Mouse (Mus musculus): Measurements from ENCODE around the gene Optc. TPM values are rescaled to one million over a fixed set of nuclear protein-coding genes. Genes with fewer than 3 reads are reported as not detected.

Optc gene
- polyA plus RNA-seq, 1 experiment from 2014 or later, result 3.4 TPM

- 93% methylated on average over 5 of the region's 5 CpGs for WGBS
- no peaks in the 10 kb centered on the region for H3K27me3 ChIP-seq (replicated peaks; ENCODE audit: control insufficient read depth, insufficient read depth, low read length)
- H3K36me3 ChIP-seq (ENCODE audit: control insufficient read depth, insufficient read depth, low read length), result no peaks in the 10 kb centered on the region
- H3K4me3 ChIP-seq (ENCODE audit: low read depth, low read length), result no peak overlapping the region
- no peak for ATAC-seq
- no peak overlapping the region for H3K9ac ChIP-seq (ENCODE audit: low read length)
- no peak overlapping the region for H3K4me2 ChIP-seq (ENCODE audit: low read length)
- H3K4me1 ChIP-seq (ENCODE audit: control insufficient read depth, insufficient read depth, low read length), result peaks cover 16% of the 10 kb centered on the region
- H3K9me3 ChIP-seq (replicated peaks; ENCODE audit: control insufficient read depth, low read length), result no peaks in the 10 kb centered on the region
- no peak for DNase-seq (ENCODE audit: low spot score)
- no peak overlapping the region for H3K27ac ChIP-seq (ENCODE audit: low read depth, low read length)
Measured at GRCm38 (mm10) chr1:133923071-133923470, 15.3 kb upstream of the Optc start.

- no peak within 1 kb of the TSS for H3K4me3 ChIP-seq (ENCODE audit: low read depth, low read length)
- no peaks in the 10 kb centered on the region for H3K9me3 ChIP-seq (replicated peaks; ENCODE audit: control insufficient read depth, low read length)
- H3K27ac ChIP-seq (ENCODE audit: low read depth, low read length), result peak within 1 kb of the TSS; percentile 46; the same call in 1 of the 2 replicates
- no peaks in the 10 kb centered on the region for H3K27me3 ChIP-seq (replicated peaks; ENCODE audit: control insufficient read depth, insufficient read depth, low read length)
- 5% methylated on average over 8 of the region's 8 CpGs for WGBS
- DNase-seq (ENCODE audit: low spot score), result peak; percentile 53
- 0 out of 2 replicates have a peak, but pooled peaks have one; percentile 27 for ATAC-seq
- H3K4me1 ChIP-seq (ENCODE audit: control insufficient read depth, insufficient read depth, low read length), result peaks cover 24% of the 10 kb centered on the region
- no peak within 1 kb of the TSS for H3K9ac ChIP-seq (ENCODE audit: low read length)
- H3K4me2 ChIP-seq (ENCODE audit: low read length), result peak within 1 kb of the TSS; percentile 16; the same call in 1 of the 2 replicates
- no peaks in the 10 kb centered on the region for H3K36me3 ChIP-seq (ENCODE audit: control insufficient read depth, insufficient read depth, low read length)
Measured at GRCm38 (mm10) chr1:133921304-133921751, 13.5 kb upstream of the Optc start, which contains the start of gene Prelp. TSS of gene Prelp (minus strand) at chr1:133921414.

DNA sequence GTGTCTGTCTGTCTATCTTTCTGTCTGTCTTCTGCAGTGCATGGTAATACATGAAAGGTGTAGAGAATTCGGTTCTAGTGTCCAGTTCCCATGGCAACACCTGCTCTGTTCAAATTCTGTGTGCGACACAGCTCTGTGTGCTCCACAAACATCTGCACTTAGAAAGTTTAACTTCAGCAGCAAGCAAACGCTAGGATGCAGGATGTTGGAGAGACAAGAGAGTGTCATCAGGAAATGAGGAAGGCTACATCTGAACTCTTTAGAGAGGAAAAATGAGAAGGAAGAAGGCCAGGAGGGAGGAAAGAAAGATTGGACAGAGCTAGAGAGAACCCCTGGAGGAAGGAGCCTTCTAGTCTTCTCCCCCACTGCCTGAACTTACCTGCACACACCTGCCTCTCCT, 13.1 kb upstream of the Optc start:
- 12% methylated on average over 3 of the region's 3 CpGs for WGBS
- H3K27me3 ChIP-seq (replicated peaks; ENCODE audit: control insufficient read depth, insufficient read depth, low read length), result no peaks in the 10 kb centered on the region
- no peak for ATAC-seq
- H3K27ac ChIP-seq (ENCODE audit: low read depth, low read length), result peak overlapping the region; percentile 46; the same call in 1 of the 2 replicates
- no peak overlapping the region for H3K4me3 ChIP-seq (ENCODE audit: low read depth, low read length)
- DNase-seq (ENCODE audit: low spot score), result no peak
- H3K36me3 ChIP-seq (ENCODE audit: control insufficient read depth, insufficient read depth, low read length), result no peaks in the 10 kb centered on the region
- H3K9ac ChIP-seq (ENCODE audit: low read length), result no peak overlapping the region
- H3K9me3 ChIP-seq (replicated peaks; ENCODE audit: control insufficient read depth, low read length), result no peaks in the 10 kb centered on the region
- peaks cover 25% of the 10 kb centered on the region for H3K4me1 ChIP-seq (ENCODE audit: control insufficient read depth, insufficient read depth, low read length)
- peak overlapping the region; percentile 12; the same call in 1 of the 2 replicates for H3K4me2 ChIP-seq (ENCODE audit: low read length)

GRCm38 (mm10) chr1:133920401-133920800, 12.6 kb upstream of the Optc start:
- H3K4me2 ChIP-seq (ENCODE audit: low read length), result peak overlapping the region; percentile 16; the same call in 1 of the 2 replicates
- no peak overlapping the region for H3K27ac ChIP-seq (ENCODE audit: low read depth, low read length)
- H3K36me3 ChIP-seq (ENCODE audit: control insufficient read depth, insufficient read depth, low read length), result no peaks in the 10 kb centered on the region
- no peak overlapping the region for H3K4me3 ChIP-seq (ENCODE audit: low read depth, low read length)
- H3K9me3 ChIP-seq (replicated peaks; ENCODE audit: control insufficient read depth, low read length), result no peaks in the 10 kb centered on the region
- 7% methylated on average over 3 of the region's 3 CpGs for WGBS
- ATAC-seq, result no peak
- DNase-seq (ENCODE audit: low spot score), result peak; percentile 17
- H3K4me1 ChIP-seq (ENCODE audit: control insufficient read depth, insufficient read depth, low read length), result peaks cover 29% of the 10 kb centered on the region
- H3K27me3 ChIP-seq (replicated peaks; ENCODE audit: control insufficient read depth, insufficient read depth, low read length), result no peaks in the 10 kb centered on the region
- H3K9ac ChIP-seq (ENCODE audit: low read length), result no peak overlapping the region

DNA sequence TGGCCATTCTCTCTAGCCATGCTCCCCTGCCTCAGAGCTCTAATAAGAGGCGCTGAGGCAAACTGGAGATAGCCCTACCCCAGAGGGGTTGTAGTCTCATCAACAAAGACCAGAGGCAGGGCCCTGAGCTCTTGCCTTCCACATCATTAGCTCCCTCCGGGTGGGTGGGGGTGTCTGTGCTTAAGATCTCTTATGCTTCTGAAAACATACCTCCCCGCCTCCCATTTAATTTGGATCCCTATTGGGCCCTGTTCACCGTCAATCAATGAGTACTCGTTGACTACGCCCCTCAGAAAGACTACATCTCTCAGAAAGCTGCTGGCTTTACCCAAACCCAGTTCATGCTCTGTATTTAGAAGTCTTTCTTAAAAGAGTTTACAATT, 10.3 kb upstream of the Optc start:
- WGBS, result 20% methylated on average over 6 of the region's 6 CpGs
- no peak; the same call in 1 of the 2 replicates for ATAC-seq
- H3K4me2 ChIP-seq (ENCODE audit: low read length), result no peak overlapping the region
- H3K4me3 ChIP-seq (ENCODE audit: low read depth, low read length), result no peak overlapping the region
- peaks cover 27% of the 10 kb centered on the region for H3K4me1 ChIP-seq (ENCODE audit: control insufficient read depth, insufficient read depth, low read length)
- H3K27me3 ChIP-seq (replicated peaks; ENCODE audit: control insufficient read depth, insufficient read depth, low read length), result no peaks in the 10 kb centered on the region
- H3K27ac ChIP-seq (ENCODE audit: low read depth, low read length), result no peak overlapping the region
- H3K36me3 ChIP-seq (ENCODE audit: control insufficient read depth, insufficient read depth, low read length), result no peaks in the 10 kb centered on the region
- H3K9me3 ChIP-seq (replicated peaks; ENCODE audit: control insufficient read depth, low read length), result no peaks in the 10 kb centered on the region
- H3K9ac ChIP-seq (ENCODE audit: low read length), result no peak overlapping the region
- peak; percentile 25 for DNase-seq (ENCODE audit: low spot score)

GRCm38 (mm10) chr1:133917456-133918087, 9.8 kb upstream of the Optc start:
- Histone ChIP-seq H3K9ac (ENCODE audit: low read length) (no peak overlapping the region), H3K27ac (ENCODE audit: low read depth, low read length) (no peak overlapping the region), H3K4me3 (ENCODE audit: low read depth, low read length) (no peak overlapping the region), H3K36me3 (ENCODE audit: control insufficient read depth, insufficient read depth, low read length) (no peaks in the 10 kb centered on the region), H3K27me3 (replicated peaks; ENCODE audit: control insufficient read depth, insufficient read depth, low read length) (no peaks in the 10 kb centered on the region), H3K4me1 (ENCODE audit: control insufficient read depth, insufficient read depth, low read length) (peaks cover 27% of the 10 kb centered on the region), H3K9me3 (replicated peaks; ENCODE audit: control insufficient read depth, low read length) (no peaks in the 10 kb centered on the region), H3K4me2 (ENCODE audit: low read length) (0 out of 2 replicates have a peak overlapping the region, but pooled peaks have one; percentile 12)
- 28% methylated on average over 11 of the region's 11 CpGs for WGBS
- ATAC-seq (no peak; the same call in 1 of the 2 replicates), DNase-seq (ENCODE audit: low spot score) (peak; percentile 6)

- Histone ChIP-seq H3K27me3 (replicated peaks; ENCODE audit: control insufficient read depth, insufficient read depth, low read length) (no peaks in the 10 kb centered on the region), H3K4me3 (ENCODE audit: low read depth, low read length) (no peak overlapping the region), H3K27ac (ENCODE audit: low read depth, low read length) (no peak overlapping the region), H3K9me3 (replicated peaks; ENCODE audit: control insufficient read depth, low read length) (no peaks in the 10 kb centered on the region), H3K9ac (ENCODE audit: low read length) (no peak overlapping the region), H3K4me2 (ENCODE audit: low read length) (no peak overlapping the region), H3K36me3 (ENCODE audit: control insufficient read depth, insufficient read depth, low read length) (no peaks in the 10 kb centered on the region), H3K4me1 (ENCODE audit: control insufficient read depth, insufficient read depth, low read length) (peaks cover 23% of the 10 kb centered on the region)
- ATAC-seq (peak; percentile 45; the same call in 1 of the 2 replicates), DNase-seq (ENCODE audit: low spot score) (peak; percentile 63)
- 55% methylated on average over 8 of the region's 8 CpGs for WGBS
Measured at GRCm38 (mm10) chr1:133915723-133916355, 8.0 kb upstream of the Optc start.

- Histone ChIP-seq H3K9me3 (replicated peaks; ENCODE audit: control insufficient read depth, low read length) (no peaks in the 10 kb centered on the region), H3K4me3 (ENCODE audit: low read depth, low read length) (no peak overlapping the region), H3K27me3 (replicated peaks; ENCODE audit: control insufficient read depth, insufficient read depth, low read length) (no peaks in the 10 kb centered on the region), H3K27ac (ENCODE audit: low read depth, low read length) (no peak overlapping the region), H3K9ac (ENCODE audit: low read length) (no peak overlapping the region), H3K4me2 (ENCODE audit: low read length) (no peak overlapping the region), H3K36me3 (ENCODE audit: control insufficient read depth, insufficient read depth, low read length) (no peaks in the 10 kb centered on the region), H3K4me1 (ENCODE audit: control insufficient read depth, insufficient read depth, low read length) (peaks cover 18% of the 10 kb centered on the region)
- ATAC-seq, result no peak
- DNase-seq (ENCODE audit: low spot score), result no peak
- 91% methylated on average over 13 of the region's 13 CpGs for WGBS
Measured at GRCm38 (mm10) chr1:133915115-133915514, 7.3 kb upstream of the Optc start.

- H3K4me2 ChIP-seq (ENCODE audit: low read length), result no peak overlapping the region
- ATAC-seq, result no peak
- no peaks in the 10 kb centered on the region for H3K9me3 ChIP-seq (replicated peaks; ENCODE audit: control insufficient read depth, low read length)
- no peaks in the 10 kb centered on the region for H3K27me3 ChIP-seq (replicated peaks; ENCODE audit: control insufficient read depth, insufficient read depth, low read length)
- DNase-seq (ENCODE audit: low spot score), result no peak
- no peak overlapping the region for H3K9ac ChIP-seq (ENCODE audit: low read length)
- H3K36me3 ChIP-seq (ENCODE audit: control insufficient read depth, insufficient read depth, low read length), result no peaks in the 10 kb centered on the region
- H3K4me1 ChIP-seq (ENCODE audit: control insufficient read depth, insufficient read depth, low read length), result peaks cover 17% of the 10 kb centered on the region
- 74% methylated on average over 6 of the region's 6 CpGs for WGBS
- no peak overlapping the region for H3K27ac ChIP-seq (ENCODE audit: low read depth, low read length)
- H3K4me3 ChIP-seq (ENCODE audit: low read depth, low read length), result no peak overlapping the region
Measured at GRCm38 (mm10) chr1:133913018-133913417, 5.2 kb upstream of the Optc start.
